Mouse (Mus musculus) limb, embryonic 14.5 days (tissue): ENCODE results near the gene Vmn1r121. TPM values are rescaled to one million over a fixed set of nuclear protein-coding genes. Genes with fewer than 3 reads are reported as not detected.
"Not testable (repeated sequence)": the region's sequence is repeated elsewhere in the genome, so short reads cannot be mapped to it uniquely, and the experiment has no call there.

ENCODE experiments used
- ATAC-seq: fragments of 200-750 bp; cut with Nextera tagmentation; 2 replicates; pipeline ENCODE4 v1.8.0; 2017; ENCODE audit warnings: low read depth, moderate number of reproducible peaks, moderate TSS enrichment; ENCODE audit not compliant: low FRiP score
- DNase-seq: peaks from one replicate; pipeline ENCODE4 v3.0.0-alpha.2; 2015; ENCODE audit warnings: low spot score
- H3K27ac ChIP-seq: fragments of 300-500 bp; sonication (generic); replicated peaks from 2 replicates; pipeline ENCODE4 v1.5.1; 2014; ENCODE audit warnings: low read depth, mild to moderate bottlenecking, low read length, moderate library complexity, mixed read lengths
- H3K27me3 ChIP-seq: fragments of 300-500 bp; sonication (generic); 2 replicates; pipeline ENCODE4 v1.6.1; 2014; ENCODE audit warnings: low read length, mixed read lengths; ENCODE audit not compliant: control insufficient read depth, insufficient read depth
- H3K36me3 ChIP-seq: fragments of 300-500 bp; sonication (generic); 2 replicates; pipeline ENCODE4 v1.6.1; 2014; ENCODE audit warnings: mild to moderate bottlenecking, low read length, moderate library complexity, mixed read lengths; ENCODE audit not compliant: control insufficient read depth, insufficient read depth
- H3K4me1 ChIP-seq: fragments of 300-500 bp; sonication (generic); 2 replicates; pipeline ENCODE4 v1.6.1; 2014; ENCODE audit warnings: antibody characterized with exemption, low read length, mixed read lengths; ENCODE audit not compliant: control insufficient read depth, insufficient read depth
- H3K4me2 ChIP-seq: fragments of 300-500 bp; sonication (generic); replicated peaks from 2 replicates; pipeline ENCODE4 v1.6.1; 2014; ENCODE audit warnings: low read depth, mild to moderate bottlenecking, low read length, moderate library complexity; ENCODE audit not compliant: severe bottlenecking
- H3K4me3 ChIP-seq: fragments of 300-500 bp; sonication (generic); replicated peaks from 2 replicates; pipeline ENCODE4 v1.5.1; 2014; ENCODE audit warnings: low read length
- H3K9ac ChIP-seq: fragments of 300-500 bp; sonication (generic); 2 replicates; pipeline ENCODE4 v1.6.1; 2014; ENCODE audit warnings: mild to moderate bottlenecking, low read depth, low read length, moderate library complexity; ENCODE audit not compliant: severe bottlenecking
- H3K9me3 ChIP-seq: fragments of 300-500 bp; sonication (generic); 2 replicates; pipeline ENCODE4 v1.6.1; 2016; ENCODE audit warnings: low read length; ENCODE audit not compliant: control insufficient read depth
- whole genome bisulfite sequencing: fragments of 180-500 bp; shearing (Covaris S2); extraction: QIAGEN DNeasy Blood & Tissue Kit; methylation state at CpG from one replicate; pipeline ENCODE4 v1.1.7; 2014; 5-methylcytosine and 5-hydroxymethylcytosine counted together
- polyA plus RNA-seq, 2 experiments: library from polyadenylated mRNA; depleted of rRNA in 1 of 2; stranded (reverse) in 1 of 2; unstranded in 1 of 2; fragments of >200 nt; fragmentation: Nextera tagmentation in 1 of 2; extraction: Ambion mirVana in 1 of 2; gene quantifications; 2 replicates each; pipeline versions ENCODE4 v1.2.1 to v1.2.3; 2012 to 2014

Gene Vmn1r121
- polyA plus RNA-seq (2012; rRNA removed) (not detected in 2 replicates), polyA plus RNA-seq (2014; fragmentation: Nextera tagmentation; extraction: Ambion mirVana) (not detected in 2 replicates)

- H3K9ac ChIP-seq, H3K27ac ChIP-seq, DNase-seq, H3K36me3 ChIP-seq, H3K4me3 ChIP-seq, H3K9me3 ChIP-seq, ATAC-seq, H3K4me2 ChIP-seq, H3K4me1 ChIP-seq, H3K27me3 ChIP-seq: not testable (repeated sequence)
- 71% methylated on average over 4 of the region's 5 CpGs for WGBS
These were observed at the start of gene Vmn1r121 for GRCm38 (mm10) chr7:21098413-21098812. TSS of gene Vmn1r121 (minus strand) at chr7:21098513.

GRCm38 (mm10) chr7:21134028-21134427, 35.7 kb upstream of the Vmn1r121 start, which contains the start of gene Vmn1r122:
TSS of gene Vmn1r122 (minus strand) at chr7:21134128.
- WGBS = 48% methylated on average over 2 of the region's 3 CpGs
- DNase-seq, ATAC-seq: not testable (repeated sequence)

GRCm38 (mm10) chr7:21053684-21054083, 44.6 kb downstream of the Vmn1r121 start, which contains the start of gene Vmn1r120:
TSS of gene Vmn1r120 (minus strand) at chr7:21053784.
- H3K9ac ChIP-seq, ATAC-seq, H3K36me3 ChIP-seq, H3K4me2 ChIP-seq, H3K4me1 ChIP-seq, DNase-seq, H3K27ac ChIP-seq, H3K4me3 ChIP-seq, H3K27me3 ChIP-seq, H3K9me3 ChIP-seq: not testable (repeated sequence)
- 92% methylated on average over 1 of the region's 1 CpGs for WGBS

More at GRCm38 (mm10) chr7:21134028-21134427, 35.7 kb upstream of the Vmn1r121 start, which contains the start of gene Vmn1r122:
- H3K27me3 ChIP-seq, H3K27ac ChIP-seq, H3K36me3 ChIP-seq, H3K9ac ChIP-seq, H3K4me3 ChIP-seq, H3K4me1 ChIP-seq, H3K4me2 ChIP-seq, H3K9me3 ChIP-seq: not testable (repeated sequence)

Other genes with a start within 250 kb of the Vmn1r121 start
- not detected in 2 replicates for gene Vmn1r116, start 226.3 kb downstream of the Vmn1r121 start, polyA plus RNA-seq (2012; rRNA removed)
- gene Vmn1r116, start 226.3 kb downstream of the Vmn1r121 start, polyA plus RNA-seq (2014; fragmentation: Nextera tagmentation; extraction: Ambion mirVana) = not detected in 2 replicates
- not detected in 2 replicates for gene Vmn1r117, start 214.4 kb downstream of the Vmn1r121 start, polyA plus RNA-seq (2012; rRNA removed)
- not detected in 2 replicates for gene Vmn1r117, start 214.4 kb downstream of the Vmn1r121 start, polyA plus RNA-seq (2014; fragmentation: Nextera tagmentation; extraction: Ambion mirVana)
- not detected in 2 replicates for gene Vmn1r118, start 186.2 kb downstream of the Vmn1r121 start, polyA plus RNA-seq (2012; rRNA removed)
- gene Vmn1r118, start 186.2 kb downstream of the Vmn1r121 start, polyA plus RNA-seq (2014; fragmentation: Nextera tagmentation; extraction: Ambion mirVana) = not detected in 2 replicates
- gene Vmn1r119, start 86.1 kb downstream of the Vmn1r121 start, polyA plus RNA-seq (2012; rRNA removed) = not detected in 2 replicates
- not detected in 2 replicates for gene Vmn1r119, start 86.1 kb downstream of the Vmn1r121 start, polyA plus RNA-seq (2014; fragmentation: Nextera tagmentation; extraction: Ambion mirVana)
- gene Vmn1r120, start 44.7 kb downstream of the Vmn1r121 start, polyA plus RNA-seq (2012; rRNA removed) = not detected in 2 replicates
- gene Vmn1r120, start 44.7 kb downstream of the Vmn1r121 start, polyA plus RNA-seq (2014; fragmentation: Nextera tagmentation; extraction: Ambion mirVana) = not detected in 2 replicates
- not detected in 2 replicates for gene Vmn1r122, start 35.6 kb upstream of the Vmn1r121 start, polyA plus RNA-seq (2012; rRNA removed)
- not detected in 2 replicates for gene Vmn1r122, start 35.6 kb upstream of the Vmn1r121 start, polyA plus RNA-seq (2014; fragmentation: Nextera tagmentation; extraction: Ambion mirVana)
- gene Vmn1r123, start 63.7 kb upstream of the Vmn1r121 start, polyA plus RNA-seq (2012; rRNA removed) = not detected in 2 replicates
- gene Vmn1r123, start 63.7 kb upstream of the Vmn1r121 start, polyA plus RNA-seq (2014; fragmentation: Nextera tagmentation; extraction: Ambion mirVana) = not detected in 2 replicates
- not detected in 2 replicates for gene Gm5157, start 91.9 kb upstream of the Vmn1r121 start, polyA plus RNA-seq (2012; rRNA removed)
- not detected in 2 replicates for gene Gm5157, start 91.9 kb upstream of the Vmn1r121 start, polyA plus RNA-seq (2014; fragmentation: Nextera tagmentation; extraction: Ambion mirVana)
- gene Vmn1r124, start 162.1 kb upstream of the Vmn1r121 start, polyA plus RNA-seq (2012; rRNA removed) = not detected in 2 replicates
- gene Vmn1r124, start 162.1 kb upstream of the Vmn1r121 start, polyA plus RNA-seq (2014; fragmentation: Nextera tagmentation; extraction: Ambion mirVana) = not detected in 2 replicates
- not detected in 2 replicates for gene Vmn1r125, start 173.7 kb upstream of the Vmn1r121 start, polyA plus RNA-seq (2012; rRNA removed)
- not detected in 2 replicates for gene Vmn1r125, start 173.7 kb upstream of the Vmn1r121 start, polyA plus RNA-seq (2014; fragmentation: Nextera tagmentation; extraction: Ambion mirVana)
- gene Vmn1r126, start 203.0 kb upstream of the Vmn1r121 start, polyA plus RNA-seq (2012; rRNA removed) = not detected in 2 replicates
- not detected in 2 replicates for gene Vmn1r126, start 203.0 kb upstream of the Vmn1r121 start, polyA plus RNA-seq (2014; fragmentation: Nextera tagmentation; extraction: Ambion mirVana)
- gene Vmn1r127, start 221.3 kb upstream of the Vmn1r121 start, polyA plus RNA-seq (2012; rRNA removed) = not detected in 2 replicates
- gene Vmn1r127, start 221.3 kb upstream of the Vmn1r121 start, polyA plus RNA-seq (2014; fragmentation: Nextera tagmentation; extraction: Ambion mirVana) = not detected in 2 replicates